Mouse (Mus musculus): ENCODE measurements around the gene Krtap4-1. TPM values are rescaled to one million over a fixed set of nuclear protein-coding genes. Genes with fewer than 3 reads are reported as not detected.

Gene Krtap4-1
- polyA plus RNA-seq, 1 experiment, result not detected

DNA sequence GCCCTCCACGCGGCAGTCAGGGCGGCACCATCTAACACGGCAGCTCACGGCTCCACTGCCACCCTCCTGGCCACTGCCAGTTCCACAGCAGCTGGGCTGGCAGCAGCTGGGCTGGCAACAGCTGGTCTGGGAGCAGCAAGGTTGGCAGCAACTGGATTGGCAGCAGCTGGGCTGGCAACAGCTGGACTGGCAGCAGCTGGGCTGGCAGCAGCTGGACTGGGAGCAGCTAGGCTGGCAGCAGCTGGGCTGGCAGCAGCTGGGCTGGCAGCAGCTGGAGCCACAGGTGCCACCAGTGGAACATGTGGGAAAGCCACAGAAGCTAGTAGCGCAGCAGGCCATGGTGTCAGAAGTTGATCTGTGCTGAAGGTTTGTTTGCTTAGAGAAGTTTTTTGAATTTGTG lies 37.1 kb downstream of the Krtap4-1 start, which contains the start of gene Krtap1-3:
Gene Krtap1-3, minus strand, starts transcription at position 359 of the 400 bp plus-strand sequence.
- no peak for TF ChIP-seq POLR2A (IDR thresholded peaks at IDR 0.05; ENCODE audit: borderline replicate concordance, control insufficient read depth, low read depth, low read length)
- TF ChIP-seq CTCF (IDR thresholded peaks at IDR 0.05; ENCODE audit: control insufficient read depth, insufficient read depth, low read length), result no peak
- H3K4me3 ChIP-seq (replicated peaks; ENCODE audit: control insufficient read depth, low read depth, low read length), result no peak within 1 kb of the TSS
- WGBS, result 70% methylated on average over 6 of the region's 6 CpGs
- H3K27ac ChIP-seq (ENCODE audit: control insufficient read depth, insufficient read depth, low read depth, low read length, poor library complexity), result no peak within 1 kb of the TSS
- H3K4me1 ChIP-seq (ENCODE audit: control insufficient read depth, insufficient read depth, low read length), result no peaks in the 10 kb centered on the region

DNA sequence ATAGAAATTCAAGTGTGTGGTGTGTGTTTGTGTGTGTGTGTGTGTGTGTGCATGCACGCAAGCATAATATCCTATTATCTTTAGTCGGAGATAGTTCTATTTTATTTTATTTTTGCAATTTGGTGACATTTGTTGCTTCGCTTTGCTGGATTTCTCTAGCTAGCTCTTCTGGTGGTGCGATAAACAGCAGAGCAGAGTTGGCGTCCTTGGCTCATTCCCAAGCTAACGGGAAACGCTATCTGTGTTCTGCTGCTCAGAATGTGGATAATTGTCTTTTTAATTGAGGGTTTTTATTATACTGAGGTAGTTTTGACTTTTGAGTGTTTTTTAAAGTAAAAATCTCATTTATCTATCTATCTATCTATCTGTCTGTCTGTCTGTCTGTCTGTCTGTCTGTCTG lies 42.9 kb downstream of the Krtap4-1 start:
- H3K4me1 ChIP-seq (ENCODE audit: control insufficient read depth, insufficient read depth, low read length), result no peaks in the 10 kb centered on the region
- WGBS, result 91% methylated on average over 7 of the region's 7 CpGs
- no peak overlapping the region for H3K4me3 ChIP-seq (replicated peaks; ENCODE audit: control insufficient read depth, low read depth, low read length)
- TF ChIP-seq POLR2A (IDR thresholded peaks at IDR 0.05; ENCODE audit: borderline replicate concordance, control insufficient read depth, low read depth, low read length), result no peak
- no peak for TF ChIP-seq CTCF (IDR thresholded peaks at IDR 0.05; ENCODE audit: control insufficient read depth, insufficient read depth, low read length)
- H3K27ac ChIP-seq (ENCODE audit: control insufficient read depth, insufficient read depth, low read depth, low read length, poor library complexity), result no peak overlapping the region

DNA sequence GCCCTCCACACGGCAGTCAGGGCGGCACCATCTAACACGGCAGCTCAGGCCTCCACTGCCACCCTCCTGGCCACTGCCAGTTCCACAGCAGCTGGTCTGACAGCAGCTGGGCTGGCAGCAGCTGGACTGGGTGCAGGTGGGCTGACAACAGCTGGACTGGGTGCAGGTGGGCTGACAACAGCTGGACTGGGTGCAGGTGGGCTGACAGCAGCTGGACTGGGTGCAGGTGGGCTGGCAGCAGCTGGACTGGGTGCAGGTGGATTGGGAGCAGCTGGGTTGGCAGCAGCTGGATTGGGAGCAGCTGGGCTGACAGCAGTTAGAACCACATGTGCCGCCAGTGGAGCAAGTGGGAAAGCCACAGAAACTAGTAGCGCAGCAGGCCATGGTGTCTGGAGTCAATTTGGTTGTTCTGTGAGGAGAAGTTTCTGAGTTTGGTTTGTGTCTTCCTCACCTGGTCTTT lies 44.8 kb downstream of the Krtap4-1 start, which contains the start of gene Krtap1-4:
Gene Krtap1-4, minus strand, starts transcription at position 410 of the 460 bp plus-strand sequence.
- Histone ChIP-seq H3K4me1 (ENCODE audit: control insufficient read depth, insufficient read depth, low read length) (no peaks in the 10 kb centered on the region), H3K27ac (ENCODE audit: control insufficient read depth, insufficient read depth, low read depth, low read length, poor library complexity) (no peak within 1 kb of the TSS), H3K4me3 (replicated peaks; ENCODE audit: control insufficient read depth, low read depth, low read length) (no peak within 1 kb of the TSS)
- WGBS, result 75% methylated on average over 5 of the region's 5 CpGs
- no peak for TF ChIP-seq POLR2A (IDR thresholded peaks at IDR 0.05; ENCODE audit: borderline replicate concordance, control insufficient read depth, low read depth, low read length)
- no peak for TF ChIP-seq CTCF (IDR thresholded peaks at IDR 0.05; ENCODE audit: control insufficient read depth, insufficient read depth, low read length)

DNA sequence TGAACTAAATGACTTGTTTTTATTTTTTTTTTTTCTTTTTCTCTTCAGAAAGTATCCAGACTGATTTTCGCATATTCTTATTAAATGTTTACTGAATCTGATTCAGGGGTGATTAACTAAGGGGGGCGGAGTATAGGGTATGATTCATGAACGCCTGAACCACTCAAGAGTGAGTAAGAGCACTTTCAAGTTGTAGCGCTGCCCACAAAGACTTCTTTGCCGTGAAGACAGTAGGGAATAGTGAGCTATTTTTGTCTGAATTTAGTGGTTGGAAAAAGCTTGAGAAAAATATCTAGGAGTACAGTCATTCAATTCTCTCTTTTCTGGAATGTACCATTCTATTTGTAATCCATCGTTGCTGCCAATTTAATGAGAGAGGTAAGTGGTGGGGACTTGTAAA lies 46.5 kb downstream of the Krtap4-1 start:
- Histone ChIP-seq H3K4me1 (ENCODE audit: control insufficient read depth, insufficient read depth, low read length) (no peaks in the 10 kb centered on the region), H3K4me3 (replicated peaks; ENCODE audit: control insufficient read depth, low read depth, low read length) (no peak overlapping the region), H3K27ac (ENCODE audit: control insufficient read depth, insufficient read depth, low read depth, low read length, poor library complexity) (no peak overlapping the region)
- 77% methylated on average over 6 of the region's 6 CpGs for WGBS
- TF ChIP-seq POLR2A (IDR thresholded peaks at IDR 0.05; ENCODE audit: borderline replicate concordance, control insufficient read depth, low read depth, low read length) (no peak), CTCF (IDR thresholded peaks at IDR 0.05; ENCODE audit: control insufficient read depth, insufficient read depth, low read length) (no peak)

DNA sequence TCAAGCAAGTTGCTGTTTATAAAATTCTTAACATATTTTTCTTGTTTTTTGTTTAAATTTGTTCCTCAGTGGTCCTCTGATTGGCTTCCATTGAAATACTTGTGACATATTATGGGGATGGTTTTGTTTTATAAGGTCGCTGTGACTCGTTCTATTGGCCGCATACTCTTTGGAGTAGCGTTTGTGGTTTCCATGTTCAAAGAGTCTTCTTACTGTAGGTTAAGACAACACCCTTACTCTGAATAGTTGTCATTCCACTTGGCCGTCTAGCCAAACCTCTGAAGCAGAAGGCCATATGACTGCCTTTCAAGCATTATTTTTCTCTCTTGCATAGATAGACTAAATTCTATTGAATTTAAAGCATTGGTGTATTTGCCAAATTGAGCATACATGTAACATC lies 47.0 kb downstream of the Krtap4-1 start:
- TF ChIP-seq POLR2A (IDR thresholded peaks at IDR 0.05; ENCODE audit: borderline replicate concordance, control insufficient read depth, low read depth, low read length) (no peak), CTCF (IDR thresholded peaks at IDR 0.05; ENCODE audit: control insufficient read depth, insufficient read depth, low read length) (no peak)
- no peak overlapping the region for H3K27ac ChIP-seq (ENCODE audit: control insufficient read depth, insufficient read depth, low read depth, low read length, poor library complexity)
- H3K4me1 ChIP-seq (ENCODE audit: control insufficient read depth, insufficient read depth, low read length), result no peaks in the 10 kb centered on the region
- WGBS, result 91% methylated on average over 5 of the region's 5 CpGs
- H3K4me3 ChIP-seq (replicated peaks; ENCODE audit: control insufficient read depth, low read depth, low read length), result no peak overlapping the region

DNA sequence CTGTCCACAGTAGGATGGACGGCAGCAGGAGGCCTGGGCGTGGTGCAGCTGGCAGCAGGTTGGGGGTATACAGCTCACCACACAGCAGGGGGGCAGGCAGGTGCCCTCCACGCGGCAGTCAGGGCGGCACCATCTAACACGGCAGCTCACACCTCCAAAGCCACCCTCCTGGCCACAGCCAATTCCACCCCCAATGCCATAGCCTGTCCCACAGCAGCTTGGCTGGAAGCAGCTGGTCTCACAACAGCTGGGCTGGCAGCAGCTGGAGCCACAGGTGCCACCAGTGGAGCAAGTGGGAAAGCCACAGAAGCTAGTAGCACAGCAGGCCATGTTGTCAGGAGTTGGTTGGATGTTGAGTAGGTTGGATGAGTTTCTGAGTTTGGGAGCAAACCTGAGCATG lies 47.4 kb downstream of the Krtap4-1 start, which contains the start of gene Krtap1-5:
Gene Krtap1-5, minus strand, starts transcription at position 381 of the 400 bp plus-strand sequence.
- no peak for TF ChIP-seq POLR2A (IDR thresholded peaks at IDR 0.05; ENCODE audit: borderline replicate concordance, control insufficient read depth, low read depth, low read length)
- no peak for TF ChIP-seq CTCF (IDR thresholded peaks at IDR 0.05; ENCODE audit: control insufficient read depth, insufficient read depth, low read length)
- H3K4me3 ChIP-seq (replicated peaks; ENCODE audit: control insufficient read depth, low read depth, low read length), result no peak within 1 kb of the TSS
- H3K4me1 ChIP-seq (ENCODE audit: control insufficient read depth, insufficient read depth, low read length), result no peaks in the 10 kb centered on the region
- H3K27ac ChIP-seq (ENCODE audit: control insufficient read depth, insufficient read depth, low read depth, low read length, poor library complexity), result no peak within 1 kb of the TSS
- WGBS, result 75% methylated on average over 6 of the region's 6 CpGs

Other genes starting within 250 kb of the Krtap4-1 start
- gene Krt10, start 238.9 kb downstream of the Krtap4-1 start, polyA plus RNA-seq (2011; ENCODE audit: insufficient read depth, insufficient read length, low replicate concordance, missing spikeins), result not detected in 2 replicates
- gene Krt12, start 206.0 kb downstream of the Krtap4-1 start, polyA plus RNA-seq (2011; ENCODE audit: insufficient read depth, insufficient read length, low replicate concordance, missing spikeins), result not detected in 2 replicates
- gene Krt20, start 190.1 kb downstream of the Krtap4-1 start, polyA plus RNA-seq (2011; ENCODE audit: insufficient read depth, insufficient read length, low replicate concordance, missing spikeins), result not detected in 2 replicates
- gene Krt23, start 135.1 kb downstream of the Krtap4-1 start, polyA plus RNA-seq (2011; ENCODE audit: insufficient read depth, insufficient read length, low replicate concordance, missing spikeins), result not detected in 2 replicates
- gene Krt39, start 106.9 kb downstream of the Krtap4-1 start, polyA plus RNA-seq (2011; ENCODE audit: insufficient read depth, insufficient read length, low replicate concordance, missing spikeins), result not detected in 2 replicates
- gene Krt40, start 85.1 kb downstream of the Krtap4-1 start, polyA plus RNA-seq (2011; ENCODE audit: insufficient read depth, insufficient read length, low replicate concordance, missing spikeins), result not detected in 2 replicates
- not detected in 2 replicates for gene Krtap3-3, start 77.4 kb downstream of the Krtap4-1 start, polyA plus RNA-seq (2011; ENCODE audit: insufficient read depth, insufficient read length, low replicate concordance, missing spikeins)
- not detected in 2 replicates for gene Krtap3-2, start 71.4 kb downstream of the Krtap4-1 start, polyA plus RNA-seq (2011; ENCODE audit: insufficient read depth, insufficient read length, low replicate concordance, missing spikeins)
- not detected in 2 replicates for gene Gm11939, start 68.8 kb downstream of the Krtap4-1 start, polyA plus RNA-seq (2011; ENCODE audit: insufficient read depth, insufficient read length, low replicate concordance, missing spikeins)
- gene Krtap3-1, start 61.6 kb downstream of the Krtap4-1 start, polyA plus RNA-seq (2011; ENCODE audit: insufficient read depth, insufficient read length, low replicate concordance, missing spikeins), result not detected in 2 replicates
- 1.5 TPM in 1 of 2 replicates, not detected in the other for gene Krtap1-5, start 47.2 kb downstream of the Krtap4-1 start, polyA plus RNA-seq (2011; ENCODE audit: insufficient read depth, insufficient read length, low replicate concordance, missing spikeins)
- not detected in 2 replicates for gene Krtap1-4, start 44.6 kb downstream of the Krtap4-1 start, polyA plus RNA-seq (2011; ENCODE audit: insufficient read depth, insufficient read length, low replicate concordance, missing spikeins)
- gene Krtap1-3, start 36.9 kb downstream of the Krtap4-1 start, polyA plus RNA-seq (2011; ENCODE audit: insufficient read depth, insufficient read length, low replicate concordance, missing spikeins), result not detected in 2 replicates
- gene Krtap9-3, start 30.1 kb downstream of the Krtap4-1 start, polyA plus RNA-seq (2011; ENCODE audit: insufficient read depth, insufficient read length, low replicate concordance, missing spikeins), result not detected in 2 replicates
- gene Gm11938, start 24.9 kb downstream of the Krtap4-1 start, polyA plus RNA-seq (2011; ENCODE audit: insufficient read depth, insufficient read length, low replicate concordance, missing spikeins), result not detected in 2 replicates
- not detected in 2 replicates for gene Gm11937, start 18.0 kb downstream of the Krtap4-1 start, polyA plus RNA-seq (2011; ENCODE audit: insufficient read depth, insufficient read length, low replicate concordance, missing spikeins)
- gene Krtap2-4, start 13.4 kb downstream of the Krtap4-1 start, polyA plus RNA-seq (2011; ENCODE audit: insufficient read depth, insufficient read length, low replicate concordance, missing spikeins), result not detected in 2 replicates
- not detected in 2 replicates for gene Gm11562, start 7.8 kb downstream of the Krtap4-1 start, polyA plus RNA-seq (2011; ENCODE audit: insufficient read depth, insufficient read length, low replicate concordance, missing spikeins)
- gene Krtap4-2, start 6.8 kb upstream of the Krtap4-1 start, polyA plus RNA-seq (2011; ENCODE audit: insufficient read depth, insufficient read length, low replicate concordance, missing spikeins), result not detected in 2 replicates
- not detected in 2 replicates for gene Krtap4-7, start 15.9 kb upstream of the Krtap4-1 start, polyA plus RNA-seq (2011; ENCODE audit: insufficient read depth, insufficient read length, low replicate concordance, missing spikeins)
- not detected in 2 replicates for gene Gm11555, start 22.0 kb upstream of the Krtap4-1 start, polyA plus RNA-seq (2011; ENCODE audit: insufficient read depth, insufficient read length, low replicate concordance, missing spikeins)
- not detected in 2 replicates for gene Gm11563, start 30.7 kb upstream of the Krtap4-1 start, polyA plus RNA-seq (2011; ENCODE audit: insufficient read depth, insufficient read length, low replicate concordance, missing spikeins)
- not detected in 2 replicates for gene Krtap4-6, start 37.7 kb upstream of the Krtap4-1 start, polyA plus RNA-seq (2011; ENCODE audit: insufficient read depth, insufficient read length, low replicate concordance, missing spikeins)
- gene Gm14190, start 62.5 kb upstream of the Krtap4-1 start, polyA plus RNA-seq (2011; ENCODE audit: insufficient read depth, insufficient read length, low replicate concordance, missing spikeins), result not detected in 2 replicates
- gene Gm14180, start 106.1 kb upstream of the Krtap4-1 start, polyA plus RNA-seq (2011; ENCODE audit: insufficient read depth, insufficient read length, low replicate concordance, missing spikeins), result not detected in 2 replicates
- not detected in 2 replicates for gene Gm11595, start 144.7 kb upstream of the Krtap4-1 start, polyA plus RNA-seq (2011; ENCODE audit: insufficient read depth, insufficient read length, low replicate concordance, missing spikeins)
- gene Krtap4-8, start 152.5 kb upstream of the Krtap4-1 start, polyA plus RNA-seq (2011; ENCODE audit: insufficient read depth, insufficient read length, low replicate concordance, missing spikeins), result not detected in 2 replicates
- not detected in 2 replicates for gene Krtap4-9, start 157.0 kb upstream of the Krtap4-1 start, polyA plus RNA-seq (2011; ENCODE audit: insufficient read depth, insufficient read length, low replicate concordance, missing spikeins)
- gene Gm11596, start 165.2 kb upstream of the Krtap4-1 start, polyA plus RNA-seq (2011; ENCODE audit: insufficient read depth, insufficient read length, low replicate concordance, missing spikeins), result not detected in 2 replicates
- gene Gm11569, start 170.7 kb upstream of the Krtap4-1 start, polyA plus RNA-seq (2011; ENCODE audit: insufficient read depth, insufficient read length, low replicate concordance, missing spikeins), result not detected in 2 replicates
- not detected in 2 replicates for gene Gm11554, start 176.2 kb upstream of the Krtap4-1 start, polyA plus RNA-seq (2011; ENCODE audit: insufficient read depth, insufficient read length, low replicate concordance, missing spikeins)
- not detected in 2 replicates for gene Krtap4-13, start 181.7 kb upstream of the Krtap4-1 start, polyA plus RNA-seq (2011; ENCODE audit: insufficient read depth, insufficient read length, low replicate concordance, missing spikeins)
- gene Gm11564, start 187.4 kb upstream of the Krtap4-1 start, polyA plus RNA-seq (2011; ENCODE audit: insufficient read depth, insufficient read length, low replicate concordance, missing spikeins), result not detected in 2 replicates
- not detected in 2 replicates for gene 2300003K06Rik, start 209.8 kb upstream of the Krtap4-1 start, polyA plus RNA-seq (2011; ENCODE audit: insufficient read depth, insufficient read length, low replicate concordance, missing spikeins)
- gene Krtap4-16, start 223.4 kb upstream of the Krtap4-1 start, polyA plus RNA-seq (2011; ENCODE audit: insufficient read depth, insufficient read length, low replicate concordance, missing spikeins), result not detected in 2 replicates
- not detected in 2 replicates for gene Gm11568, start 229.7 kb upstream of the Krtap4-1 start, polyA plus RNA-seq (2011; ENCODE audit: insufficient read depth, insufficient read length, low replicate concordance, missing spikeins)
- not detected in 2 replicates for gene Gm11559, start 236.2 kb upstream of the Krtap4-1 start, polyA plus RNA-seq (2011; ENCODE audit: insufficient read depth, insufficient read length, low replicate concordance, missing spikeins)
- gene Krtap9-1, start 245.2 kb upstream of the Krtap4-1 start, polyA plus RNA-seq (2011; ENCODE audit: insufficient read depth, insufficient read length, low replicate concordance, missing spikeins), result not detected in 2 replicates

Data from bone marrow, adult 2 months (tissue).